Mouse (Mus musculus): ENCODE measurements around the gene 4921539E11Rik.

4921539E11Rik gene

GRCm38 (mm10) chr4:103290763-103291162 lies at the start of gene 4921539E11Rik:
TSS of gene 4921539E11Rik (minus strand) at chr4:103290863.
- in situ Hi-C loops (cut with MboI; ENCODE audit: unreplicated experiment in 2 of 2): no loop called here

GRCm38 (mm10) chr4:103335134-103335533 lies 44.5 kb upstream of the 4921539E11Rik start:
- in situ Hi-C loops (cut with MboI; ENCODE audit: unreplicated experiment in 2 of 2): loop anchor here in 1 of 2 experiments (25.0 kb wide), 1 partner anchor 1673 kb away; no protein-coding TSS in a partner anchor

- in situ Hi-C loops (cut with MboI; ENCODE audit: unreplicated experiment in 2 of 2): loop anchor here in 1 of 2 experiments (25.0 kb wide), 1 partner anchor 1667 kb away; no protein-coding TSS in a partner anchor
These were observed 38.7 kb upstream of the 4921539E11Rik start for GRCm38 (mm10) chr4:103329348-103329747.

- in situ Hi-C loops (cut with MboI; ENCODE audit: unreplicated experiment in 2 of 2): loop anchor here in 1 of 2 experiments (25.0 kb wide), 1 partner anchor 1665 kb away; no protein-coding TSS in a partner anchor
These were observed 36.3 kb upstream of the 4921539E11Rik start for GRCm38 (mm10) chr4:103326994-103327393.

GRCm38 (mm10) chr4:103324688-103325451 lies 34.2 kb upstream of the 4921539E11Rik start:
- in situ Hi-C loops (cut with MboI; ENCODE audit: unreplicated experiment in 2 of 2): loop anchor here (25.0 kb wide), 3 partner anchors 1562 to 1688 kb away; partner anchors contain the start of genes C8a (in 2 of the 2) and Leprot (in 1 of the 2)

- in situ Hi-C loops (cut with MboI; ENCODE audit: unreplicated experiment in 2 of 2): loop anchor here (25.0 kb wide), 2 partner anchors 1566 to 1684 kb away; partner anchors contain the start of genes C8a (in 2 of the 2) and Leprot (in 1 of the 2)
These were observed 30.8 kb upstream of the 4921539E11Rik start for GRCm38 (mm10) chr4:103321461-103321860.

- in situ Hi-C loops (cut with MboI; ENCODE audit: unreplicated experiment in 2 of 2): loop anchor here (10.0 to 25.0 kb wide), 3 partner anchors 101 to 1679 kb away; partner anchors contain the start of genes C8a (in 2 of the 2), Leprot (in 1 of the 2) and Slc35d1 (in 1 of the 2)
These were observed 25.2 kb upstream of the 4921539E11Rik start for GRCm38 (mm10) chr4:103315861-103316260.

- in situ Hi-C loops (cut with MboI; ENCODE audit: unreplicated experiment in 2 of 2): loop anchor here (5.0 to 25.0 kb wide), 4 partner anchors 33 to 1677 kb away; partner anchors contain the start of genes C8a (in 2 of the 2), Leprot (in 1 of the 2) and Slc35d1 (in 1 of the 2)
These were observed 23.9 kb upstream of the 4921539E11Rik start for GRCm38 (mm10) chr4:103314526-103314910.

GRCm38 (mm10) chr4:103313587-103314525 lies 23.2 kb upstream of the 4921539E11Rik start, which contains the start of gene Oma1:
TSS of gene Oma1 (plus strand) at chr4:103313812.
- in situ Hi-C loops (cut with MboI; ENCODE audit: unreplicated experiment in 2 of 2): loop anchor here (5.0 to 25.0 kb wide), 4 partner anchors 33 to 1677 kb away; partner anchors contain the start of genes C8a (in 2 of the 2), Leprot (in 1 of the 2) and Slc35d1 (in 1 of the 2)

GRCm38 (mm10) chr4:103303851-103304250 lies 13.2 kb upstream of the 4921539E11Rik start:
- in situ Hi-C loops (cut with MboI; ENCODE audit: unreplicated experiment in 2 of 2): loop anchor here (25.0 kb wide), 2 partner anchors 1583 to 1667 kb away; partner anchors contain the start of genes C8a (in 2 of the 2) and Leprot (in 1 of the 2)

- in situ Hi-C loops (cut with MboI; ENCODE audit: unreplicated experiment in 2 of 2): no loop called here
These were observed 8.7 kb upstream of the 4921539E11Rik start for GRCm38 (mm10) chr4:103299342-103299741.

GRCm38 (mm10) chr4:103288342-103288741 lies 2.3 kb downstream of the 4921539E11Rik start:
- in situ Hi-C loops (cut with MboI; ENCODE audit: unreplicated experiment in 2 of 2): no loop called here

- in situ Hi-C loops (cut with MboI; ENCODE audit: unreplicated experiment in 2 of 2): no loop called here
These were observed 17.6 kb downstream of the 4921539E11Rik start for GRCm38 (mm10) chr4:103273021-103273420.

GRCm38 (mm10) chr4:103269336-103269735 lies 21.3 kb downstream of the 4921539E11Rik start:
- in situ Hi-C loops (cut with MboI; ENCODE audit: unreplicated experiment in 2 of 2): no loop called here

GRCm38 (mm10) chr4:103265166-103265565 lies 25.5 kb downstream of the 4921539E11Rik start:
- in situ Hi-C loops (cut with MboI; ENCODE audit: unreplicated experiment in 2 of 2): no loop called here

GRCm38 (mm10) chr4:103263812-103264396 lies 26.8 kb downstream of the 4921539E11Rik start:
- in situ Hi-C loops (cut with MboI; ENCODE audit: unreplicated experiment in 2 of 2): no loop called here

GRCm38 (mm10) chr4:103263378-103263777 lies 27.3 kb downstream of the 4921539E11Rik start:
- in situ Hi-C loops (cut with MboI; ENCODE audit: unreplicated experiment in 2 of 2): no loop called here

GRCm38 (mm10) chr4:103258817-103259216 lies 31.8 kb downstream of the 4921539E11Rik start:
- in situ Hi-C loops (cut with MboI; ENCODE audit: unreplicated experiment in 2 of 2): no loop called here

GRCm38 (mm10) chr4:103253846-103254245 lies 36.8 kb downstream of the 4921539E11Rik start:
- in situ Hi-C loops (cut with MboI; ENCODE audit: unreplicated experiment in 2 of 2): no loop called here

Measured in v-Abl transformed pro-B cells (cell line).